Mouse (Mus musculus) midbrain, embryonic 13.5 days (tissue): ENCODE results near the gene Sart1. TPM values are rescaled to one million over a fixed set of nuclear protein-coding genes. Genes with fewer than 3 reads are reported as not detected.
"Not testable (repeated sequence)": the region's sequence is repeated elsewhere in the genome, so short reads cannot be mapped to it uniquely, and the experiment has no call there.

Experiments
- ATAC-seq: fragments of 200-750 bp; cut with Nextera tagmentation; 2 replicates; pipeline ENCODE4 v1.8.0; 2017; ENCODE audit warnings: mild to moderate bottlenecking, moderate TSS enrichment, moderate library complexity
- H3K27ac ChIP-seq: fragments of 300-500 bp; sonication (generic); 2 replicates; pipeline ENCODE4 v1.5.1; 2015; ENCODE audit warnings: inconsistent platforms, mild to moderate bottlenecking, moderate library complexity
- H3K27me3 ChIP-seq: fragments of 300-500 bp; sonication (generic); 2 replicates; pipeline ENCODE4 v1.6.1; 2015; ENCODE audit warnings: mild to moderate bottlenecking, inconsistent platforms
- H3K36me3 ChIP-seq: fragments of 300-500 bp; sonication (generic); 2 replicates; pipeline ENCODE4 v1.6.1; 2015; ENCODE audit warnings: mild to moderate bottlenecking, inconsistent platforms
- H3K4me1 ChIP-seq: fragments of 300-500 bp; sonication (generic); replicated peaks from 2 replicates; pipeline ENCODE4 v1.6.1; 2015; ENCODE audit warnings: inconsistent platforms
- H3K4me2 ChIP-seq: fragments of 300-500 bp; sonication (generic); replicated peaks from 2 replicates; pipeline ENCODE4 v1.6.1; 2015; ENCODE audit warnings: moderate library complexity, mild to moderate bottlenecking, inconsistent platforms
- H3K4me3 ChIP-seq: fragments of 300-500 bp; sonication (generic); replicated peaks from 2 replicates; pipeline ENCODE4 v1.5.1; 2015; ENCODE audit warnings: mild to moderate bottlenecking, inconsistent platforms
- H3K9ac ChIP-seq: fragments of 300-500 bp; sonication (generic); replicated peaks from 2 replicates; pipeline ENCODE4 v1.6.1; 2015; ENCODE audit warnings: mild to moderate bottlenecking, inconsistent platforms
- H3K9me3 ChIP-seq: fragments of 300-500 bp; sonication (generic); 2 replicates; pipeline ENCODE4 v1.6.1; 2016; ENCODE audit warnings: mild to moderate bottlenecking, inconsistent platforms
- WGBS: fragments of 180-500 bp; shearing (Covaris S2); methylation state at CpG from one replicate; pipeline ENCODE4 v1.1.7; 2015; 5-methylcytosine and 5-hydroxymethylcytosine counted together
- polyA plus RNA-seq: library from polyadenylated mRNA; unstranded; fragments of >200 nt; fragmentation: Nextera tagmentation; extraction: Ambion mirVana; gene quantifications from 2 replicates; pipeline ENCODE4 v1.2.1, GENCODE M21; 2015

Gene Sart1
- polyA plus RNA-seq, 1 experiment from 2014 or later, result 78.8 TPM

DNA sequence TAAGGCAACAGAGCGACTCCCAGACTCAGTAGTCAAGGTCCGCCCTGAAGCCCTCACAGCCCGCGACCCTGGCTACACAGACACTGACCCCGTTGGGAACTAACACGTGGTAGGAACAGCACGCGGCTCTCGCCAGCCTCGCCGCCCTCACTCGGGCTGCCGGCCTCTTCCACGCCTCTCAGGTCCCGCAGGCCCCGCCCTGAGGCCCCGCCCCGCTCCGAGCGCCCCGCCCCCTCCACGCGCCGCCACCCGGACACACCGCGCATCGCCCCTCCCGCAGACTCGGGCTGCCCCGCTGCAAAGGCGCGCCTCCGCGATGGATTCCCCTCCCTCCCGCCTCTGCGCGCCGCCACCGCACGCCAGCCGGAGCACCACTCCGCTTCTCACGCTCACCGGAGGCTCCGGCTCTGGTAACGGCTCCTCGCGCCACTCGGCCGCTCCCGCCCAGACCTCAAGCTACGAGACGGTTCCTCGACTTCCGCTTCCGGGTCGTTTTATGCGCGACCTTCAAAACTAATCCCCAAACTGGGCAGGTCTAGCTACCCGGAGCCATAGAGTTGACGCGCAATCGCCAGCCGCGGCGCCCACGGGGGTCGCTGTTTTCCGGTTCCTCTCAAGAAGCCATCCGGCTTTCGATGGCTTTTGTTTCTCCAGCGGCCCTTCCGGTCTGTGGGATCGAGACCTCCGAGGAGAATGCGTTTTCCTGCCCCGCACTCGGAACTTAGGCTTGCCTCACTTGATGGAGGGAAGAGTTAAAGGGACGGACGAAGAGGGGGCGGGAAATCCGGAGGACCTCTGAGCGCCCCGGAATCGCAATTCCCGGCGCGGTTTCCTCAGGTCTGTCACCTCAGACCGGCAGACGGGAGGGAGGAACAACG is 22.1 kb downstream of the Sart1 start, which contains the start of gene Eif1ad:
Eif1ad (plus strand) TSS at position 567 of the 878 bp plus-strand sequence.
- peak within 1 kb of the TSS; percentile 90 for H3K9ac ChIP-seq
- H3K4me2 ChIP-seq, result peak within 1 kb of the TSS; percentile 85
- peak within 1 kb of the TSS; percentile 99 for H3K4me3 ChIP-seq
- peak; percentile 96 for ATAC-seq
- no peaks in the 10 kb centered on the region for H3K9me3 ChIP-seq
- no peaks in the 10 kb centered on the region for H3K27me3 ChIP-seq
- WGBS, result under 1% methylated on average over 89 of the region's 92 CpGs
- H3K27ac ChIP-seq, result peak within 1 kb of the TSS; percentile 94
- H3K4me1 ChIP-seq, result peaks cover 24% of the 10 kb centered on the region
- peaks cover 52% of the 10 kb centered on the region for H3K36me3 ChIP-seq

DNA sequence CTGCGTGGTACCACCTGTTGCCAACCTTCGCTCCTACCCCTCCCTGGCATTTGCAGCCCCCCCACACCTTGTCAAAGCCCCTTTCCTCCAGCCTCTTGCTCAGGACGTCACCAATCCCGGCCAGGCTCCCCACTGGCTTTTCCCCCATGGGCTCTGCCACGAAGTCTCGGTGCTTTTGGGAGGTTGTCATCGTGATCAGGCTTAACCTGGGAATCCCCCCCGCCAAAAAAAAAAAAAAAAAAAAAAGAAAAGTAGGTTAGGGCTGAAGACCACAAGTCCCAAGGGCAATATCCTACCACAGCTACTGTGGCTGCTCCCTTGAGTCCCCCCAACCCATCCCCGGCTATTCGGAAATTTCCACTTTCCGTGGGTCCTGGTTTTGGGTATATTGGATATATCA is 22.8 kb downstream of the Sart1 start:
- 20% methylated on average over 11 of the region's 11 CpGs for WGBS
- peak overlapping the region; percentile 99 for H3K4me3 ChIP-seq
- no peaks in the 10 kb centered on the region for H3K9me3 ChIP-seq
- peaks cover 48% of the 10 kb centered on the region for H3K36me3 ChIP-seq
- H3K27me3 ChIP-seq, result no peaks in the 10 kb centered on the region
- H3K9ac ChIP-seq, result peak overlapping the region; percentile 90
- H3K27ac ChIP-seq, result peak overlapping the region; percentile 94
- H3K4me1 ChIP-seq, result peaks cover 24% of the 10 kb centered on the region
- ATAC-seq, result no peak; the same call in 1 of the 2 replicates
- peak overlapping the region; percentile 85 for H3K4me2 ChIP-seq

DNA sequence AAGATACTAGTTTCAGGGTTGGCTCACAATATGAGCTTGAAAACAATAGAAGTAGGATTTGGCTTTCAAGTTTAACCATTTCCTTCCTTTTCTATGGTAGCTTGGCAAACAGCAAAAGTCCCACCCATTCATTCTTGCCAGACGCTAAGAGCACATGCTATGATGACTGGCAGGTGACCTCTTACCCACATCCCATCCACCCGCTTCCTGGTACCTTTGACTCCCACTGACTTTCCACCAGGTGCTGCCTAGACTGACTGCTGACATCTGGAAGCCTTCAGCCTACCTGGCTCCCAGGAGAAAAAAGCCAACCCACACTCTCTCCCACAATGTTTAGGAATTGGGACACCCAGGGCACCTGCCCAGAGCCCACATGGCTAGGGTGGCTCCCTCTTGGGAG is 24.4 kb downstream of the Sart1 start:
- Histone ChIP-seq H3K4me2 (no peak overlapping the region), H3K9me3 (no peaks in the 10 kb centered on the region), H3K27me3 (no peaks in the 10 kb centered on the region), H3K4me1 (peaks cover 24% of the 10 kb centered on the region), H3K36me3 (peaks cover 32% of the 10 kb centered on the region), H3K4me3 (no peak overlapping the region), H3K9ac (no peak overlapping the region), H3K27ac (no peak overlapping the region)
- WGBS, result 96% methylated on average over 2 of the region's 2 CpGs
- no peak for ATAC-seq

DNA sequence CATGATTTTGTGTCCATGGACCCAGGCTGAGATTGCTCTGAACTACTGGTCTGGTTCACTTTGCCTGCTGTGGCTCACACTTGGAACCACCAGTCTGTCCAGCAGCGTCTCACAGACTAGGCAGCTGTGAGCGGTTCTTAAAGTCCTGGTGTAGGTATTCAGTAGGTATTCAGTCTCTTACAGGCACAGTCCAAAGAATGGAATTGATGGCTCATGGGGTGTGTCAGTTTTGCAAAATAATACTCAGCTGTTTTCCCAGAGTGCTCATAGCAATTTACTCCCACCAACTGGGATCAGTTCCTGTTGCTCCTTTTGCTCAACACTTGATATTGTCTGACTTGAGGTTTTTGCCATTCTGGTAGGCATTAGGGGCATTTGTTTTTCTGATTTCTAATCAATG is 26.3 kb downstream of the Sart1 start:
- no peak overlapping the region for H3K4me3 ChIP-seq
- H3K4me1 ChIP-seq, result peaks cover 8% of the 10 kb centered on the region
- H3K9ac ChIP-seq, result no peak overlapping the region
- no peak for ATAC-seq
- no peaks in the 10 kb centered on the region for H3K9me3 ChIP-seq
- peaks cover 22% of the 10 kb centered on the region for H3K36me3 ChIP-seq
- no peaks in the 10 kb centered on the region for H3K27me3 ChIP-seq
- H3K4me2 ChIP-seq, result no peak overlapping the region
- 91% methylated on average over 2 of the region's 2 CpGs for WGBS
- no peak overlapping the region for H3K27ac ChIP-seq

DNA sequence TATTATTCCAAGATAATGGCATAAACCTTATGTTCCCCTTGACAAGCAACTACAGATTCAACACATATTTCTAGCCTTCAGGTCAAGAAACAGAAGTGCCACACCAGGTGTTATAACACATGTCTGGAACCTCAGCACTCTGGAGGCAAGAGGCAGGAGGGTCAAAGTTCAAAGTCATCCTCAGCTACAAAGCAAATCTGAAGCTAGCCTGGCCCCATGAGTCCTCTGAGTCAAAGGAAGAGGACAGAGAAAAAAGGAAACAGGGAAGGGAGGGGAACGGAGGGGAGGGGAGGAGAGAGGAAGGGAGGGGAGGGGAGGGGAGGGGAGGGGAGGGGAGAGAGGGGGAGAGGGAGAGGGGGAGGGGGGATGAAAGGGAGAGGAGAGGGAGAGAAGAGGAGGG is 32.4 kb downstream of the Sart1 start:
- WGBS, result no CpG with 5 or more reads among the region's 1 CpGs
- ATAC-seq, result no peak
- no peaks in the 10 kb centered on the region for H3K9me3 ChIP-seq
- H3K4me3 ChIP-seq, result no peak overlapping the region
- no peak overlapping the region for H3K9ac ChIP-seq
- H3K4me1 ChIP-seq, result no peaks in the 10 kb centered on the region
- H3K4me2 ChIP-seq, result no peak overlapping the region
- H3K36me3 ChIP-seq, result no peaks in the 10 kb centered on the region
- H3K27ac ChIP-seq, result no peak overlapping the region
- no peaks in the 10 kb centered on the region for H3K27me3 ChIP-seq

DNA sequence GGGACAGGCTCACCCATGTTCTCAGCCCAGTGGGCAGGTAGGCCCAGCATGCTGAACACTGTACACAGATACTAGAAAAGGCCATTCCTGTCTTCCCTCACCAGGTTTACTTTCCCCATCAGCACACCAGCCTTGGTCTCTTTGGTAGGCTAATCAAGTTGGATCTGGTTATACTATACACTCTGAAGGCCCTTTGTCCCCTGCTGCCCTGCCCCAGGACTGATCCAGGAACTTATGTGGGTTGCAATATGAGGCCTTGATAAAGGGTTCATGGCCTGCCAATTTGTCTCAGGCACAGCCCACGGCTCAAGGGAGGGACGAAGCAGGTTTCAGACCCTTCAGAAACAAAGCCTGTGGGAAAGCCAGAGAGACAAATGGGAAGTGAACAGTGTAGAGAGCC is 34.9 kb downstream of the Sart1 start:
- 0 out of 2 replicates have a peak, but pooled peaks cover 2% of the 10 kb centered on the region for H3K27me3 ChIP-seq
- no peaks in the 10 kb centered on the region for H3K9me3 ChIP-seq
- H3K27ac ChIP-seq, result no peak overlapping the region
- H3K4me3 ChIP-seq, result no peak overlapping the region
- ATAC-seq, result no peak
- H3K4me1 ChIP-seq, result peaks cover 5% of the 10 kb centered on the region
- no peak overlapping the region for H3K9ac ChIP-seq
- H3K36me3 ChIP-seq, result no peaks in the 10 kb centered on the region
- WGBS, result 91% methylated on average over 2 of the region's 2 CpGs
- H3K4me2 ChIP-seq, result no peak overlapping the region

DNA sequence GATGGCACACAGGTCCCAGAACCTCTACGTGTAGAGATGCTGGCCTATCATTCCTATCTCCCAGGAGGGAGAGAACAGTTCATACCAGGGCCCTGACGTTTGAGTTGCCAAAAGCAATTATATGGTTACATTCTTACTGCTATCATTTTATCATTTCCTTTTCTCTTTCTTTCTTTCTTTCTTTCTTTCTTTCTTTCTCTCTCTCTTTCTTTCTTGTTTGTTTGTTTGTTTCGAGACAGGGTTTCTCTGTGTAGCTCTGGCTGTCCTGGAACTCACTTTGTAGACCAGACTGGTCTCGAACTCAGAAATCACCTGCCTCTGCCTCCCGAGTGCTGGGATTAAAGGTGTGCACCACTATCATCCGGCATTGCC is 39.0 kb downstream of the Sart1 start, which contains the start of gene Cst6:
Cst6 (minus strand) TSS at position 73 of the 372 bp plus-strand sequence.
- peak within 1 kb of the TSS; percentile 66 for H3K9ac ChIP-seq
- not testable (repeated sequence) for H3K27ac ChIP-seq, ATAC-seq, H3K36me3 ChIP-seq, H3K4me1 ChIP-seq, H3K9me3 ChIP-seq, H3K27me3 ChIP-seq
- 65% methylated on average over 6 of the region's 6 CpGs for WGBS
- peak within 1 kb of the TSS; percentile 63 for H3K4me2 ChIP-seq
- peak within 1 kb of the TSS; percentile 40 for H3K4me3 ChIP-seq

DNA sequence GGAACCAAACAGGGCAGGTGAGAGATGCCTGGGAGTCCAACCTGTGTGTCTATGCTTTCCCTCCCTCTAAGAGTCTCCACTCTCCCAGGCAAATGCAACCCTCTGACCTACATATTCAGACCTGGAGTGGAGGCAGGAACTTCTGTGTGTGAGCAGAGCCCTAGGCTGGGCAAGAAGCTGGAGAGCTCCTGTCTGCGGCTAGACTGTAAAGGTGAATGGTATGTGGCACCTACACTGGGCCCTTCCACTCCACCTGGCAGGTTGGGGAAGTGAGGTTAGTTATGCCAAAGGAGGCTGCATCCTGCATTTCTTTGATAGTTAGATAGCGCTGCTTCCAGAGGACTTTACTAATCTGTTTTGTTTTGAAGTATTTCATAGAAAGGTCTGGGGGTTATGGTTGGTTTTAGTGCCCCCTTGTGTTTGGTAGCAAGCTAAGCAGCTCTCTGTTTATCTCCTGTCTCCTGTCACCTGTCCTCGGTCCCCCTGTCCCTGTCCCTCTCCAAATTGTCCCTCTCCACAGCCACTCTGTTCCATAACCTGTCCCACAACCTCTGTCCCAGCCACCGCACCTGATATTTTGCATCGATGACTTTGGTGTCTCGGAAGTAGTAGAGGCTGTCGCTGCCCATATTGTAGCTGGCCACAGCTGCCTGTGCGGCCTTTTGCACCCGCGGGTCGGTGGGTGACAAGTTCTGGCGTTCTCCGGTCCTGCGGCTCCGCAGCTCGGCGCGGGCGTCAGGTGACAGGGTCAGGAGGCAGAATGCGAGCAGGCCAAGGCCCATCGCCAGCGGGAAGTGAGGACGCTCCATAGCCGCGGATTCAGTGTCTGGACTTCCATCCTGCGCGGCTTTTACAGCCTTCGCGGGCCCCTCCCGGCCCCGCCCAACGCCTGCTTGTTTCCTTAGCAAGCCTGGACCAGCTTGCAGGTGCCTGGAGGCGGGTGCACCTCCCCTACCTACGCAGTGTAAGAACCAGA is 39.7 kb downstream of the Sart1 start:
- Histone ChIP-seq H3K4me1 (peaks cover 5% of the 10 kb centered on the region), H3K27me3 (0 out of 2 replicates have a peak, but pooled peaks cover 2% of the 10 kb centered on the region), H3K36me3 (no peaks in the 10 kb centered on the region), H3K9ac (peak overlapping the region; percentile 66), H3K4me2 (peak overlapping the region; percentile 63), H3K9me3 (no peaks in the 10 kb centered on the region), H3K27ac (no peak overlapping the region), H3K4me3 (peak overlapping the region; percentile 40)
- peak; percentile 56; the same call in 1 of the 2 replicates for ATAC-seq
- 5% methylated on average over 34 of the region's 34 CpGs for WGBS

DNA sequence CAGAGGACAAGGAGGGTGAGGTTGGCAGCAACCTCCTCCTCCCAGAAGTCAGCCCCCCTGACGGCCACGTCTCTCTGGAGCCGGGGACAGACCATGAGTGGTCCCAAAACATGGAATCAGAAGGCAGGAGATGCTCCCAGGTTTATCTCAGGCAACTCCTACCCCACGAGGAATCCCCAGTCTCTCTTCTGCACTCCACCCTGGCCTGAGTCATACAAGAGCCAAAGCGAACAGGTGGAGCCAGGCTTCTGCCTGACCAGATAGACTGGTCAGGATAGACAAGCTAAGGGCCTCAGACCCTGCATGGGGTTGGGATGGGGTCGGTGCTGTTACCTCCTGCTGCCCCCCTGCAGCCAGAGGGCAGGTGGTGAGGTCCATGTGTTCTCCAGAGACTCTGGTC is 40.4 kb downstream of the Sart1 start:
- H3K9me3 ChIP-seq, result no peaks in the 10 kb centered on the region
- peak; percentile 14; the same call in 1 of the 2 replicates for ATAC-seq
- no peak overlapping the region for H3K4me3 ChIP-seq
- no peaks in the 10 kb centered on the region for H3K36me3 ChIP-seq
- H3K4me1 ChIP-seq, result peaks cover 5% of the 10 kb centered on the region
- no peak overlapping the region for H3K9ac ChIP-seq
- H3K4me2 ChIP-seq, result no peak overlapping the region
- H3K27ac ChIP-seq, result no peak overlapping the region
- WGBS, result 81% methylated on average over 6 of the region's 6 CpGs
- 0 out of 2 replicates have a peak, but pooled peaks cover 2% of the 10 kb centered on the region for H3K27me3 ChIP-seq

DNA sequence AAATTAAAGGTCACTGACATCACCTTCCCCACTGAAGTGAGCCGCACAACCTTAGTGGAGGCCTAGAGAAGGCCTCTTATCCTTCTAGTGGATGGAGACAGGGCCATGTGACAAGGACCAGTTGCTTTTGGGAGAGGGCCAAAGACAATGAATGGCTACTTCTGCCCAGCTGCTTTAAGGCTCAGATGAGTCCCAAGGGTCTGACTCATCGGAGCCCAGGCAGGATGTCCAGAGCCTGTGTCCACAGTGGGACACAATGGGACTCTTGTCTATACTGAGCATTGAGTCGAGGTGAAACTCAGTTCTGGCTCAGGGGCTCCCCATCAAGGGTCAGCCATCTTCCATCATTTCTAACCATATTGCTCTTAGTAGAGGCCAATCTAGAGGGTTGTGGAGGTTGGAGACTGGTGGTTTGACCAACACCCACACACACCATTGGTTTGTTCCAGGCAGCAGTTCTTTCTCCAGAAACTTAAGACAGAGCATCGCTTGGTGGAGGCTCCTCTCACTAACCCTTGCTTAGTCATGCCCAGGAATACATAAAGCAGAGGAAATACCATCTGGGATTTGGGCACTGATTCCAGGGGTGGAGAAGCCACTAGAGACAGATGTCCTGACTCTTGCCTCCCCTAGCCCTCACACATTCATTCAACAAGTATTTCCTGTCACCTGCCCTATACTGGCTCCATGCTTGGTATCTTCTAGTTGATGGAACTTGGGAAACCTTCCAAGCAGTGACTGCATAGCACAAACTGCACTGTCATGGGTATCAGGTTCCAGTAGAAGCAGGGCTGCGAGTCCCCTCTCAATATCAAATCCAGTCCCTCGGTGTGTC is 43.0 kb downstream of the Sart1 start:
- Histone ChIP-seq H3K27ac (no peak overlapping the region), H3K9ac (no peak overlapping the region), H3K4me3 (no peak overlapping the region), H3K36me3 (no peaks in the 10 kb centered on the region), H3K9me3 (no peaks in the 10 kb centered on the region), H3K4me2 (no peak overlapping the region), H3K27me3 (0 out of 2 replicates have a peak, but pooled peaks cover under 1% of the 10 kb centered on the region), H3K4me1 (peaks cover 5% of the 10 kb centered on the region)
- WGBS, result 80% methylated on average over 6 of the region's 6 CpGs
- no peak for ATAC-seq

DNA sequence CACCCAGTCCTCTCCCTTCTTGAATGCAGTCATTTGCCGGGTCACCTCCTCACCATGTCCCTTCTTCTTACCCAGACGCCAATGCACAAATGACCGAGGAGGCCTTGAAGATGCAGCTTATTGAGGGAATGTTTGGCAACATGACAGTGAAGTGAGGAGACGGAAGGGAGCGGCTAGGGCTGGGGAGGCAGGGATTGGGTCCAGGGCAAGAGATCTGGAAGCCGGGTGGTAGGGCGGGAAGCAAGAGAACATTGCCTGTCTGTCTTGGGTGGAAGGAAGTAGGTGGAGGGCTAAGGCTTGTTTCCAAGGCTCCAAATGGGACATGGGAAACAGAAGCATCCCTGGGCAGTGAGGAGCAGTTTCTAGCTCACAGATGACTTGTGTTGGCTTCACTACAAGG is 47.1 kb downstream of the Sart1 start:
- Histone ChIP-seq H3K4me1 (no peaks in the 10 kb centered on the region), H3K27me3 (no peaks in the 10 kb centered on the region), H3K4me2 (no peak overlapping the region), H3K36me3 (no peaks in the 10 kb centered on the region), H3K27ac (no peak overlapping the region), H3K9me3 (no peaks in the 10 kb centered on the region), H3K9ac (no peak overlapping the region), H3K4me3 (no peak overlapping the region)
- 94% methylated on average over 7 of the region's 7 CpGs for WGBS
- ATAC-seq, result no peak
